Mouse (Mus musculus) CH12.LX (cell line): ENCODE results near the gene Zfp106.

ENCODE experiments used
- MYC ChIP-seq: IDR thresholded peaks from 2 replicates; pipeline ENCODE4 v1.6.1; 2011; ENCODE audit warnings: low read depth, mild to moderate bottlenecking, improper control_type of control experiment, low read length
- ZC3H11A ChIP-seq: IDR thresholded peaks from 2 replicates; pipeline ENCODE4 v1.6.1; 2012; ENCODE audit warnings: low read depth, mild to moderate bottlenecking, inconsistent platforms, low read length, improper control_type of control experiment

DNA sequence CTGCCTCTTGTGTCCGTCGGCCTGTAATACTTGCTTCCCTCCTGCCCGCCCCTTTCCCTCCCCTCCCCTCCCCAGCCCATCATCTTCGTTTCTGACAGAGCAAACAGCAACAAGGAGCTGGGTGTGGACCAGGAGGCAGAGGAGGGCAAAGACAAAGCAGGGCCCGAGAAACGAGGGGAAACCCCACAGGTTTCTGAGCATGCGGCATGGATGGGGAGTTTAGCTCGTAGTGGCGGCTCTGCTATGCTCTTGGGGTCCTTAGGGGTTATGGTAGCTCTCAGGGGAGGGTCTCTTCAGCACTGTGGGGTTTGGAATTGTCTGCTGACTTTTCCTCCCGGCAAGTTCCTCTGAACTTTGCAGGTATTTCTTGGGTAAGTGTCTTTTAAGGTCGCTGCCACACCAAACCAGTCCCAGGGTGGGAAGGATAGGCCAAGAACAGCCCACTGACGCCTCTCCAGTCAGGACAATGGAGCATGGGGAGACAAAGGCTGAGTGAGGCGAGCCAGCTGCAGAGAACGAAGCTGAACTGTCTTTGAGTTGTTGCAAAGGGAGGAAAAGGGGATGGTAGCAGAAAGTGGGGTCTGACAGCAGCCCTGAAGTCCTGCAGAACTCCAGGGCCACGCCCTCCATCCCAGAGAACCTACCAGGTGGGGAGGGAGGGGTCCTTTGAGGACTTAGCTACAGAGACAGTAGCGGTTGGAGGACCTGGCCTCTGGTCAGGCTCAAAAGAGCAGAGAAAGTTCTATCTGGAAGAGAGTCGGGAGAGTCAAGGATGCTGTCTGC lies 62.3 kb downstream of the Zfp106 start:
- TF ChIP-seq MYC (0 out of 2 replicates have a peak, but pooled peaks have one; percentile 25), ZC3H11A (no peak)
